Mouse (Mus musculus) myocyte (in vitro differentiated cells): ENCODE results near the gene Shroom1.

Source experiments
- CEBPB ChIP-seq: IDR thresholded peaks from 2 replicates; pipeline ENCODE4 v1.6.1; 2011; ENCODE audit warnings: mild to moderate bottlenecking, moderate library complexity; ENCODE audit not compliant: poor library complexity, insufficient read depth, severe bottlenecking
- E2F4 ChIP-seq: IDR thresholded peaks from one replicate; pipeline ENCODE4 v1.6.1; 2011; ENCODE audit warnings: mild to moderate bottlenecking, control low read depth, moderate library complexity; ENCODE audit not compliant: insufficient read depth
- MYOD1 ChIP-seq, 3 experiments: IDR thresholded peaks; one replicate each; pipeline ENCODE4 v1.6.1; 2011; ENCODE audit warnings: control low read depth in 2 of 3, low read depth in 2 of 3, mild to moderate bottlenecking in 2 of 3, moderate library complexity in 1 of 3; ENCODE audit not compliant: insufficient read length in 2 of 3, control insufficient read depth in 1 of 3
- POLR2A ChIP-seq: IDR thresholded peaks from one replicate; pipeline ENCODE4 v1.6.1; 2011; ENCODE audit warnings: low read depth, mild to moderate bottlenecking, control low read depth, moderate library complexity; ENCODE audit not compliant: insufficient read length
- SRF ChIP-seq: IDR thresholded peaks from one replicate; pipeline ENCODE4 v1.6.1; 2011; ENCODE audit warnings: low read depth; ENCODE audit not compliant: control insufficient read depth, insufficient read length
- TCF12 ChIP-seq: IDR thresholded peaks from one replicate; pipeline ENCODE4 v1.6.1; 2011; ENCODE audit warnings: mild to moderate bottlenecking, control low read depth; ENCODE audit not compliant: poor library complexity, insufficient read depth, severe bottlenecking
- TCF3 ChIP-seq: IDR thresholded peaks from one replicate; pipeline ENCODE4 v1.6.1; 2011; ENCODE audit warnings: low read depth, control low read depth; ENCODE audit not compliant: insufficient read length
- USF1 ChIP-seq: IDR thresholded peaks from one replicate; pipeline ENCODE4 v1.6.1; 2011; ENCODE audit warnings: low read depth, mild to moderate bottlenecking, control low read depth, moderate library complexity

DNA sequence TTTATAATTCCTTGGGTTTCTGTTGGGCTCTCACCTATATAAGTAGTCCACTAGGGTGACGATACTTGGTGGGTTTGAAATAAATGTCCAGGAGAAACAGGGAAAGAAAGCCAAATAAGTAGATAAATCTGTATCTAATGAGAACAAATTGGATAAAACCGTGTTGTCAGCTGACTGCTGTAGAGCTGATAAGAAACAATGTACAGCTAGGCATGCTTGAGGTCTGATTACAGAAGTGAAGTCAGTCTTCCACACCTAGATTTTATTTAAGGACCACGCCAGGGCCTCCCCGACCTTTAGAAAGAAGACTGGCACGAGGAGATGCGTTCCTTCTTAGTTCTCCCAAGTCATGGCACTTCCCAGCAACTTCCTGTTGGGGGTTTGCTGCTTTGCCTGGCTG is 23.9 kb upstream of the Shroom1 start:
- no peak for TF ChIP-seq E2F4
- no peak for TF ChIP-seq TCF12
- TF ChIP-seq USF1: no peak
- no peak for TF ChIP-seq MYOD1 (IDR thresholded peaks at IDR 0.05; ENCODE audit: control insufficient read depth in 1 of 3, insufficient read length in 2 of 3, low read depth in 2 of 3)
- no peak for TF ChIP-seq POLR2A
- TF ChIP-seq TCF3: no peak
- TF ChIP-seq CEBPB: no peak
- no peak for TF ChIP-seq SRF
